Mouse (Mus musculus) natural killer cell, adult 2 months (primary cell): ENCODE measurements around the gene Gtf2i.

Source experiments
- DNase-seq, 2 experiments: peaks; one replicate each; pipeline ENCODE4 v3.0.0; 2022; ENCODE audit warnings: low spot score in 2 of 2

The Gtf2i gene

GRCm38 (mm10) chr5:134277109-134277508 is 37.5 kb downstream of the Gtf2i start:
- no peak for DNase-seq

GRCm38 (mm10) chr5:134275556-134275955 is 39.0 kb downstream of the Gtf2i start:
- DNase-seq = no peak

- DNase-seq = no peak
Observed at GRCm38 (mm10) chr5:134275021-134275420, 39.5 kb downstream of the Gtf2i start.

- no peak for DNase-seq
Observed at GRCm38 (mm10) chr5:134273761-134274160, 40.8 kb downstream of the Gtf2i start.

GRCm38 (mm10) chr5:134272761-134273160 is 41.8 kb downstream of the Gtf2i start:
- DNase-seq = no peak

- no peak for DNase-seq
Observed at GRCm38 (mm10) chr5:134271421-134271820, 43.1 kb downstream of the Gtf2i start.

GRCm38 (mm10) chr5:134270566-134270965 is 44.0 kb downstream of the Gtf2i start:
- no peak for DNase-seq

GRCm38 (mm10) chr5:134269751-134270150 is 44.8 kb downstream of the Gtf2i start:
- peak; percentile 44 to 49 for DNase-seq

GRCm38 (mm10) chr5:134268751-134269150 is 45.8 kb downstream of the Gtf2i start:
- no peak for DNase-seq

- peak; percentile 67 to 70 for DNase-seq
Observed at GRCm38 (mm10) chr5:134266404-134266803, 48.2 kb downstream of the Gtf2i start.

- no peak for DNase-seq
Observed at GRCm38 (mm10) chr5:134265890-134266289, 48.7 kb downstream of the Gtf2i start.

- no peak for DNase-seq
Observed at GRCm38 (mm10) chr5:134260001-134260636, 54.4 kb downstream of the Gtf2i start.

- DNase-seq = no peak
Observed at GRCm38 (mm10) chr5:134258934-134259333, 55.6 kb downstream of the Gtf2i start.

GRCm38 (mm10) chr5:134258395-134258794 is 56.2 kb downstream of the Gtf2i start:
- DNase-seq = no peak

- no peak for DNase-seq
Observed at GRCm38 (mm10) chr5:134257349-134258031, 57.1 kb downstream of the Gtf2i start.

GRCm38 (mm10) chr5:134255294-134255693 is 59.3 kb downstream of the Gtf2i start:
- no peak for DNase-seq

- DNase-seq = peak in 1 of 2 experiments; percentile 49
Observed at GRCm38 (mm10) chr5:134253806-134254205, 60.8 kb downstream of the Gtf2i start.

GRCm38 (mm10) chr5:134251083-134251482 is 63.5 kb downstream of the Gtf2i start:
- no peak for DNase-seq

- DNase-seq = no peak
Observed at GRCm38 (mm10) chr5:134250601-134251000, 64.0 kb downstream of the Gtf2i start.

- no peak for DNase-seq
Observed at GRCm38 (mm10) chr5:134249245-134249649, 65.3 kb downstream of the Gtf2i start.

GRCm38 (mm10) chr5:134248608-134249244 is 65.8 kb downstream of the Gtf2i start:
- DNase-seq = no peak

GRCm38 (mm10) chr5:134246146-134246545 is 68.4 kb downstream of the Gtf2i start:
- DNase-seq = no peak

GRCm38 (mm10) chr5:134244890-134245289 is 69.7 kb downstream of the Gtf2i start:
- DNase-seq = no peak
